Mouse (Mus musculus): ENCODE data around the gene Thrb. TPM values are rescaled to one million over a fixed set of nuclear protein-coding genes. Genes with fewer than 3 reads are reported as not detected.

Gene Thrb
- total and polyA plus RNA-seq, 3 experiments: not detected

- no peak for DNase-seq (ENCODE audit: low read depth, low spot score)
- H3K9ac ChIP-seq (ENCODE audit: control insufficient read depth, low read depth, low read length, poor library complexity, severe bottlenecking): no peak overlapping the region
- H3K27me3 ChIP-seq (ENCODE audit: control insufficient read depth in 1 of 2, insufficient read depth in 2 of 2, low read length in 2 of 2): no peaks in the 10 kb centered on the region
- no peaks in the 10 kb centered on the region for H3K36me3 ChIP-seq (ENCODE audit: control insufficient read depth in 1 of 2, insufficient read depth in 2 of 2, low read length in 2 of 2)
- no peak overlapping the region for H3K27ac ChIP-seq (ENCODE audit: control insufficient read depth, low read depth, low read length)
- H3K4me3 ChIP-seq (ENCODE audit: control insufficient read depth in 1 of 2, insufficient read depth in 1 of 2, low read depth in 2 of 2, low read length in 2 of 2): no peak overlapping the region
- TF ChIP-seq SIN3A (IDR thresholded peaks at IDR 0.05; ENCODE audit: low read length): no peak
- TF ChIP-seq ETS1 (IDR thresholded peaks at IDR 0.05; ENCODE audit: low read depth, low read length): no peak
- no peak for TF ChIP-seq ZNF384 (IDR thresholded peaks at IDR 0.05; ENCODE audit: low read depth, low read length)
- no peak for TF ChIP-seq MEF2A (IDR thresholded peaks at IDR 0.05; ENCODE audit: extremely low read depth, insufficient replicate concordance, low read depth, low read length, poor library complexity, severe bottlenecking)
- no peaks in the 10 kb centered on the region for H3K79me2 ChIP-seq (ENCODE audit: control insufficient read depth, insufficient read depth, low read length, poor library complexity)
- H3K9me3 ChIP-seq (replicated peaks; ENCODE audit: insufficient read depth, low read length): no peaks in the 10 kb centered on the region
- no peaks in the 10 kb centered on the region for H3K4me1 ChIP-seq (ENCODE audit: control insufficient read depth in 1 of 2, insufficient read depth in 2 of 2, low read length in 2 of 2)
Observed at GRCm38 (mm10) chr14:17742264-17742663, 82.2 kb downstream of the Thrb start.

GRCm38 (mm10) chr14:17742902-17743712 is 83.0 kb downstream of the Thrb start:
- TF ChIP-seq MAX (IDR thresholded peaks at IDR 0.05; ENCODE audit: low read length): no peak
- no peak for TF ChIP-seq ETS1 (IDR thresholded peaks at IDR 0.05; ENCODE audit: low read depth, low read length)
- no peak for TF ChIP-seq POLR2AphosphoS5 (IDR thresholded peaks at IDR 0.05; ENCODE audit: borderline replicate concordance, low read depth, low read length)
- TF ChIP-seq MXI1 (IDR thresholded peaks at IDR 0.05; ENCODE audit: low read depth, low read length): no peak
- no peak for TF ChIP-seq TAL1 (IDR thresholded peaks at IDR 0.05; ENCODE audit: low read length)
- no peak for TF ChIP-seq ZNF384 (IDR thresholded peaks at IDR 0.05; ENCODE audit: low read depth, low read length)
- TF ChIP-seq MYC (IDR thresholded peaks at IDR 0.05; ENCODE audit: low read depth, low read length): no peak
- TF ChIP-seq NELFE (IDR thresholded peaks at IDR 0.05; ENCODE audit: low read depth, low read length): no peak
- no peak for TF ChIP-seq UBTF (IDR thresholded peaks at IDR 0.05; ENCODE audit: borderline replicate concordance, insufficient read depth, low read depth, low read length)
- Histone ChIP-seq H3K9me3 (replicated peaks; ENCODE audit: insufficient read depth, low read length) (no peaks in the 10 kb centered on the region), H3K27ac (ENCODE audit: control insufficient read depth, low read depth, low read length) (no peak overlapping the region), H3K4me1 (ENCODE audit: control insufficient read depth in 1 of 2, insufficient read depth in 2 of 2, low read length in 2 of 2) (no peaks in the 10 kb centered on the region), H3K4me3 (ENCODE audit: control insufficient read depth in 1 of 2, insufficient read depth in 1 of 2, low read depth in 2 of 2, low read length in 2 of 2) (no peak overlapping the region), H3K36me3 (ENCODE audit: control insufficient read depth in 1 of 2, insufficient read depth in 2 of 2, low read length in 2 of 2) (no peaks in the 10 kb centered on the region), H3K9ac (ENCODE audit: control insufficient read depth, low read depth, low read length, poor library complexity, severe bottlenecking) (no peak overlapping the region), H3K79me2 (ENCODE audit: control insufficient read depth, insufficient read depth, low read length, poor library complexity) (no peaks in the 10 kb centered on the region), H3K27me3 (ENCODE audit: control insufficient read depth in 1 of 2, insufficient read depth in 2 of 2, low read length in 2 of 2) (no peaks in the 10 kb centered on the region)
- DNase-seq (ENCODE audit: low read depth, low spot score): no peak

- no peak overlapping the region for H3K4me3 ChIP-seq (ENCODE audit: control insufficient read depth in 1 of 2, insufficient read depth in 1 of 2, low read depth in 2 of 2, low read length in 2 of 2)
- TF ChIP-seq ZNF384 (IDR thresholded peaks at IDR 0.05; ENCODE audit: low read depth, low read length): no peak
- TF ChIP-seq GABPA (IDR thresholded peaks at IDR 0.05; ENCODE audit: low read depth, low read length): no peak
- no peak for TF ChIP-seq EP300 (IDR thresholded peaks at IDR 0.05; ENCODE audit: low read depth in 1 of 2, low read length in 2 of 2)
- TF ChIP-seq JUND (IDR thresholded peaks at IDR 0.05; ENCODE audit: low read depth, low read length): no peak
- no peak for TF ChIP-seq POLR2A (IDR thresholded peaks at IDR 0.05; ENCODE audit: control insufficient read depth in 1 of 2, insufficient read depth in 1 of 2, low read depth in 1 of 2, low read length in 2 of 2, poor library complexity in 1 of 2)
- TF ChIP-seq ELF1 (IDR thresholded peaks at IDR 0.05; ENCODE audit: low read depth, low read length): no peak
- no peak for TF ChIP-seq BHLHE40 (IDR thresholded peaks at IDR 0.05; ENCODE audit: borderline replicate concordance, low read depth, low read length)
- TF ChIP-seq MAZ (IDR thresholded peaks at IDR 0.05; ENCODE audit: low read depth, low read length): no peak
- no peaks in the 10 kb centered on the region for H3K9me3 ChIP-seq (replicated peaks; ENCODE audit: insufficient read depth, low read length)
- no peak for DNase-seq (ENCODE audit: low read depth, low spot score)
- no peaks in the 10 kb centered on the region for H3K36me3 ChIP-seq (ENCODE audit: control insufficient read depth in 1 of 2, insufficient read depth in 2 of 2, low read length in 2 of 2)
- H3K9ac ChIP-seq (ENCODE audit: control insufficient read depth, low read depth, low read length, poor library complexity, severe bottlenecking): no peak overlapping the region
- H3K27ac ChIP-seq (ENCODE audit: control insufficient read depth, low read depth, low read length): no peak overlapping the region
- no peaks in the 10 kb centered on the region for H3K79me2 ChIP-seq (ENCODE audit: control insufficient read depth, insufficient read depth, low read length, poor library complexity)
- no peaks in the 10 kb centered on the region for H3K4me1 ChIP-seq (ENCODE audit: control insufficient read depth in 1 of 2, insufficient read depth in 2 of 2, low read length in 2 of 2)
- H3K27me3 ChIP-seq (ENCODE audit: control insufficient read depth in 1 of 2, insufficient read depth in 2 of 2, low read length in 2 of 2): no peaks in the 10 kb centered on the region
Observed at GRCm38 (mm10) chr14:17743713-17744158, 83.7 kb downstream of the Thrb start.
